Mouse (Mus musculus): ENCODE measurements around the gene Akap4. TPM values are rescaled to one million over a fixed set of nuclear protein-coding genes. Genes with fewer than 3 reads are reported as not detected.

Akap4 gene
- not detected in 2 replicates for polyA plus RNA-seq (2015; fragmentation: Nextera tagmentation; extraction: Ambion mirVana)

DNA sequence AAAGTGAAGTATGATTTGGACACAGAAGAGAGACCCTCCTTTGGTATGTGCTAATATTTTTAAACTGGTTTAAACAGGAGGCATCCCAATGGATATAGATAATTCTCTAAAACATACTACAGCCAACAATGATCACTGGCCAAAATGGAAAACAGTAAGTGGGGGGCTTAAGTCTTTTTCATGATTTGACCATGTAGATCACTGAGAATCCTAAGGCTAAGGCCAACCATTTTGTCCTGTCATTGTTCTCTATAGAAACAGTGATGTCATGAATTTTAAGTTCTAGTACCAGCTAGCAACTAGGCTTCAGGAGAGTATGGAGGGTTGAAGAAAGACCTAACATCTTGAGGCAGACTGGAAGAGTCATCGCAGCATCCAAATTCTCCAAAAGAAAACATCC is at the start of gene Akap4:
Gene Akap4 (plus strand): TSS at position 301 of the 400 bp plus-strand sequence.
- ATAC-seq, result no peak
- Histone ChIP-seq H3K4me1 (replicated peaks) (no peaks in the 10 kb centered on the region), H3K27me3 (no peaks in the 10 kb centered on the region), H3K4me3 (replicated peaks) (no peak within 1 kb of the TSS), H3K9ac (replicated peaks) (no peak within 1 kb of the TSS), H3K4me2 (replicated peaks) (no peak within 1 kb of the TSS), H3K36me3 (no peaks in the 10 kb centered on the region), H3K9me3 (no peaks in the 10 kb centered on the region), H3K27ac (no peak within 1 kb of the TSS)
- 93% methylated on average over 1 of the region's 1 CpGs for WGBS

GRCm38 (mm10) chrX:7041519-7041918 is 25.8 kb upstream of the Akap4 start, which contains the start of gene Ccnb3:
TSS of gene Ccnb3 (minus strand) at chrX:7041619.
- ATAC-seq, result no peak
- Histone ChIP-seq H3K36me3 (no peaks in the 10 kb centered on the region), H3K9ac (replicated peaks) (no peak within 1 kb of the TSS), H3K27ac (no peak within 1 kb of the TSS), H3K27me3 (no peaks in the 10 kb centered on the region), H3K4me3 (replicated peaks) (no peak within 1 kb of the TSS), H3K9me3 (peaks cover 4% of the 10 kb centered on the region; the same call in 1 of the 2 replicates), H3K4me1 (replicated peaks) (no peaks in the 10 kb centered on the region), H3K4me2 (replicated peaks) (no peak within 1 kb of the TSS)
- WGBS, result 94% methylated on average over 19 of the region's 19 CpGs

GRCm38 (mm10) chrX:7057056-7057455 is 10.3 kb upstream of the Akap4 start:
- Histone ChIP-seq H3K4me2 (replicated peaks) (no peak overlapping the region), H3K27me3 (no peaks in the 10 kb centered on the region)
- no peak for ATAC-seq

DNA sequence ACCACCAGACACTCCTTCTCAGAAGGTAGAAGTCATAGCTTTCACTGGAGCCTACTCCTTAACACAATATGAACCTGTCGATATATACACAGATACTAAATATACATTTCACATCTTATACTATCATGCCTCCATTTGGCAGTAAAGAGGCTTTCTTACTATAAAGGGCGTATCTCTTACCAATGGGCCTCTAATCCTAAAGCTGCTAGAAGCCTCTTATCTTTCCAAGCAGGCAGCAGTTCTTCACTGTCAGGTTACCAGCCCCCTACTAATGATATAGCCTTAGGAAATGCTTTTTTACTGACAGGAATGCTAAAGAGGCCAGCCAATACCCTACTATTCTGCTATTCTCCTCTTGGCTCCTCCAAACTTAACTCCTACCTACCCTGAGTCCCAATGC is 9.7 kb upstream of the Akap4 start:
- Histone ChIP-seq H3K9ac (replicated peaks) (no peak overlapping the region), H3K27me3 (no peaks in the 10 kb centered on the region), H3K4me1 (replicated peaks) (no peaks in the 10 kb centered on the region), H3K4me2 (replicated peaks) (no peak overlapping the region), H3K9me3 (no peaks in the 10 kb centered on the region), H3K4me3 (replicated peaks) (no peak overlapping the region), H3K36me3 (no peaks in the 10 kb centered on the region), H3K27ac (no peak overlapping the region)
- WGBS, result 78% methylated on average over 2 of the region's 2 CpGs
- no peak for ATAC-seq

More at GRCm38 (mm10) chrX:7057056-7057455, 10.3 kb upstream of the Akap4 start:
- Histone ChIP-seq H3K9ac (replicated peaks) (no peak overlapping the region), H3K36me3 (no peaks in the 10 kb centered on the region), H3K9me3 (no peaks in the 10 kb centered on the region), H3K27ac (no peak overlapping the region), H3K4me3 (replicated peaks) (no peak overlapping the region), H3K4me1 (replicated peaks) (no peaks in the 10 kb centered on the region)

- Histone ChIP-seq H3K27me3 (no peaks in the 10 kb centered on the region), H3K4me3 (replicated peaks) (no peak overlapping the region), H3K9me3 (no peaks in the 10 kb centered on the region), H3K4me1 (replicated peaks) (no peaks in the 10 kb centered on the region), H3K36me3 (no peaks in the 10 kb centered on the region), H3K9ac (replicated peaks) (no peak overlapping the region), H3K27ac (no peak overlapping the region), H3K4me2 (replicated peaks) (no peak overlapping the region)
- ATAC-seq, result no peak
Measured at GRCm38 (mm10) chrX:7064109-7064508, 3.2 kb upstream of the Akap4 start.

- ATAC-seq, result no peak
- H3K9me3 ChIP-seq, result no peaks in the 10 kb centered on the region
- H3K9ac ChIP-seq (replicated peaks), result no peak overlapping the region
- H3K4me1 ChIP-seq (replicated peaks), result no peaks in the 10 kb centered on the region
- 87% methylated on average over 2 of the region's 2 CpGs for WGBS
- no peaks in the 10 kb centered on the region for H3K27me3 ChIP-seq
- H3K36me3 ChIP-seq, result no peaks in the 10 kb centered on the region
- H3K4me3 ChIP-seq (replicated peaks), result no peak overlapping the region
- H3K4me2 ChIP-seq (replicated peaks), result no peak overlapping the region
- H3K27ac ChIP-seq, result no peak overlapping the region
Measured at GRCm38 (mm10) chrX:7068002-7068401, 683 bp downstream of the Akap4 start.

GRCm38 (mm10) chrX:7079820-7080429 is 12.6 kb downstream of the Akap4 start:
- no peaks in the 10 kb centered on the region for H3K36me3 ChIP-seq
- H3K27ac ChIP-seq, result no peak overlapping the region
- no peaks in the 10 kb centered on the region for H3K9me3 ChIP-seq
- no peak for ATAC-seq
- WGBS, result 81% methylated on average over 6 of the region's 6 CpGs
- H3K9ac ChIP-seq (replicated peaks), result no peak overlapping the region
- H3K4me1 ChIP-seq (replicated peaks), result no peaks in the 10 kb centered on the region
- no peaks in the 10 kb centered on the region for H3K27me3 ChIP-seq
- H3K4me3 ChIP-seq (replicated peaks), result no peak overlapping the region
- H3K4me2 ChIP-seq (replicated peaks), result no peak overlapping the region

DNA sequence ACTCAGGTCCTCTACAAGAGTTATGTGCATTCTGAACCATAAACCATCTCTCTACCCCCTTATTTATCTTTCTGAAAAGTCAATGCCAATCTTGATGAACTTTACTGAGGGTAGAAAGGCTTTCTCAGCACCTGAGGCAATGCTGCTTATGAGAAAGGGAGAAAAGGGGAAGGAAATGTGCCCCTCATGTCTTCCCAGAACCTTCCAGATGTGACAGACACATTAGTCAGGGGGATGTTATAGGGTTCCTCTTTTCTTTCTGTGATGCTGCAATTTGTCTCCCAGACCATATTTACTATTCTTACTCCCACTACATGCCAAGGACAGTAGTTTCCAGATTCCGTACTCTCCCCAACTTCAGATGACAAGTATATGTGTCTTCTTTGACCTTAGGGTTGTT is 18.6 kb downstream of the Akap4 start:
- Histone ChIP-seq H3K4me3 (replicated peaks) (no peak overlapping the region), H3K36me3 (no peaks in the 10 kb centered on the region), H3K9me3 (no peaks in the 10 kb centered on the region), H3K27ac (no peak overlapping the region), H3K4me1 (replicated peaks) (no peaks in the 10 kb centered on the region), H3K4me2 (replicated peaks) (no peak overlapping the region), H3K9ac (replicated peaks) (no peak overlapping the region), H3K27me3 (no peaks in the 10 kb centered on the region)
- ATAC-seq, result no peak
- 92% methylated on average over 1 of the region's 1 CpGs for WGBS

DNA sequence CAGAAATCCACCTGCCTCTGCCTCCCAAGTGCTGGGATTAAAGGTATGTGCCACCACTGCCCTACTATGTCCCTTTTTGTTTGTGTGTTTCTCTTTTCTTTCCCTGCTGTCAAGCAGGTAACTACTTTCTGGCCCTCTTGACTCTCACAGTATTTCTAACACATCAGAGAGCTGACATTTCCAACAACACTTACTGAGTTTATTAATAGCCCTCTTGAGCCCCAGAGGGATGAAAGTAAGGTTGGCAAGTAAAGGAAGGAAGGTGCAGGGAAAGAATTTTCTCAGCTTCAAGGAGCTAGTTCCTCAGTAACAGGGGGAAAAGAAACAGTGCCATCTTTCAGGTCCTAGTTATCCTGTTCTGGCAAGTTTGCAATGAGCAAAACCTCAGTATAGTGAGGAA is 23.0 kb downstream of the Akap4 start:
- H3K27ac ChIP-seq, result no peak overlapping the region
- no peaks in the 10 kb centered on the region for H3K27me3 ChIP-seq
- no peaks in the 10 kb centered on the region for H3K36me3 ChIP-seq
- no peak overlapping the region for H3K9ac ChIP-seq (replicated peaks)
- H3K9me3 ChIP-seq, result no peaks in the 10 kb centered on the region
- no peak for ATAC-seq
- no peak overlapping the region for H3K4me3 ChIP-seq (replicated peaks)
- H3K4me2 ChIP-seq (replicated peaks), result no peak overlapping the region
- H3K4me1 ChIP-seq (replicated peaks), result no peaks in the 10 kb centered on the region

DNA sequence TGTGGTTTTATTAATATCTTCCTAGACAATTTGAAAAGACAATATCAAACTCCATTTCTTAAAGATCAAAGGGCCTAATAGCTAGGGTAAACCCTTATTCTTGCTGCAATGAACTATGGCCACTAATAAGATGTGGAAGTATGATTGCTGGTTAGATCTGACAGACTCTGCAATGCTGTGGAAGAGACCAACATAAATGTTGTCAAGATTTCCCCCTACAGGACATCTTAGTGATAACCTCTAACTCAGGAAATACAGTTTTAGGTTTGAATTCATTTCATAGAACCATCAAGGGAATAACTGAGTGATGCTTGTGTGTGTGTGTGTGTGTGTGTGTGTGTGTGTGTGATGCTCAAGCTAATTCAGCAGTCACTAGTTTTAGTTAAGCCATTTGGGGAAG is 35.0 kb downstream of the Akap4 start:
- no peaks in the 10 kb centered on the region for H3K9me3 ChIP-seq
- H3K4me2 ChIP-seq (replicated peaks), result no peak overlapping the region
- no peak for ATAC-seq
- H3K9ac ChIP-seq (replicated peaks), result no peak overlapping the region
- no peaks in the 10 kb centered on the region for H3K36me3 ChIP-seq
- no peaks in the 10 kb centered on the region for H3K4me1 ChIP-seq (replicated peaks)
- H3K4me3 ChIP-seq (replicated peaks), result no peak overlapping the region
- no peak overlapping the region for H3K27ac ChIP-seq
- no peaks in the 10 kb centered on the region for H3K27me3 ChIP-seq

- H3K4me2 ChIP-seq (replicated peaks), result no peak overlapping the region
- no peak overlapping the region for H3K27ac ChIP-seq
- no peaks in the 10 kb centered on the region for H3K27me3 ChIP-seq
- no peak for ATAC-seq
- WGBS, result 86% methylated on average over 3 of the region's 3 CpGs
- no peaks in the 10 kb centered on the region for H3K9me3 ChIP-seq
- H3K4me1 ChIP-seq (replicated peaks), result no peaks in the 10 kb centered on the region
- H3K9ac ChIP-seq (replicated peaks), result no peak overlapping the region
- H3K4me3 ChIP-seq (replicated peaks), result no peak overlapping the region
- H3K36me3 ChIP-seq, result no peaks in the 10 kb centered on the region
Measured at GRCm38 (mm10) chrX:7114885-7115284, 47.6 kb downstream of the Akap4 start.

GRCm38 (mm10) chrX:7121618-7122280 is 54.4 kb downstream of the Akap4 start:
- Histone ChIP-seq H3K36me3 (no peaks in the 10 kb centered on the region), H3K27me3 (no peaks in the 10 kb centered on the region), H3K4me3 (replicated peaks) (no peak overlapping the region), H3K4me1 (replicated peaks) (no peaks in the 10 kb centered on the region), H3K27ac (no peak overlapping the region), H3K4me2 (replicated peaks) (no peak overlapping the region), H3K9me3 (no peaks in the 10 kb centered on the region), H3K9ac (replicated peaks) (no peak overlapping the region)
- 76% methylated on average over 4 of the region's 4 CpGs for WGBS
- no peak for ATAC-seq

Data from midbrain, embryonic 13.5 days (tissue).